Mouse (Mus musculus): Measurements from ENCODE around the gene Phlda2.
"Not testable (repeated sequence)": the region's sequence is repeated elsewhere in the genome, so short reads cannot be mapped to it uniquely, and the experiment has no call there.

Phlda2 gene

DNA sequence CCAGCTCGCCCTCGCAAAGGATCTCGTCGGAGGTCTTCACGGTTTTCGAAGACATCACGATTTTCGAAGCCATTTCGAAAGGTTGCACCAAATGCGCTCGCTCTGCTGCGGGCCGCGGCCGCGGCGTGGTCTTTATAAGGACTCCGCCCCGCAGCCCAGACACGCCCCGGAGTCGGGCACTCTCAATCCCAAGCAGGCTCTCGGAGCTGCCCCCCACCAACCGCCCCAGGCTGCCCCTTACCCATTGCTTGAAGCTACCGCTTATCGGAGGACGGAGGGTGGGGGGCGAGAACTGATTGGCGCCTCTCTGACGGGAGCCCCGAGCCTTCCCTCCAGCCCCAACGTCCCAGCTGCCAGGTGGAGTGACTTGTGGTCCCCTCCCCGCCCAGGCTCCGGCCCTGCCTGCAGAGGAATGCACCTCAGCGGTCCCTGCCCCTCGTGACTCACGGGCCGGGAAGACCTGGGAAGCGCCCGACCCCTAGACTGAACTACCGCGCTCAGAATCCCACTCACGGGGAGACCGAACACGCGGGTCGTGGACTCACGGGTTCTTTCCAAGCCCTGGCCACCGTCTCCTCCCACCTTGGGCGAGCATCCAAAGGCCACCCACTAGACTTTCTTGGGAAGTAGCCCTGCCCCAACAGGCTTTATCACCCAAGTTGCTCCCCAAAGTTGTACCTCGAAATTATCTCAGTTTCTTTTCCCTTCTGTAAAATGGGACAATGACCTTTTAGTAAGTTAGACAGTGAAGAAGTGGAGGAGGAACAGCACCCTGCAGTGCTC lies at the start of gene Phlda2:
Phlda2 (minus strand) TSS at position 733 of the 783 bp plus-strand sequence.
- DNase-seq (ENCODE audit: inconsistent ontology term): peak; percentile 26

GRCm38 (mm10) chr7:143549588-143550220 lies 46.8 kb upstream of the Phlda2 start:
- DNase-seq (ENCODE audit: inconsistent ontology term): no peak

DNA sequence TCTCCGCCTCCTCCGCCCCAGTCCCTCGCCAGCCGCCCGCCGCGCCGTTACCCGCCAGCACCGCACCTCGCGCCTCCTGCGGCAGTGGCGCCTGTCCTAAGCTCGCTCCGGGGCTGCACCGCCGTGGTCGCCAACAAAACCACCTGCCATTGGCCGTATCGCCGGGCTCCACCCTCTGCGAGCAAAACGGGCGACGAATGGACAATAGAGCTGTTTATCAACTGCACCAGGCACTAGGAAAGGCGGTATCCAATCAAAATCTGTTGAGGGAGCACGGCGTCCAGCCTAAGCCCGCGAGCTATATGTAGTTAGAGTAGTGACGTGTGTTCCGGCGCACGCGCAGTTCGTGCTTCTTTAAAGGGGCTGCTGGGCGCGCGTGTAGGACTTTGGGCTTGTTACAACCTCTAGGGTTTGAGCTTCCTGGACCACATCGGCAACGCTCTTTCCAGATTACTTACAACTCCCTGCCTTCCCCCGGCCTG lies 46.1 kb upstream of the Phlda2 start, which contains the start of gene Nap1l4:
Nap1l4 (minus strand) TSS at position 131 of the 482 bp plus-strand sequence.
- peak; percentile 98 for DNase-seq (ENCODE audit: inconsistent ontology term)

DNA sequence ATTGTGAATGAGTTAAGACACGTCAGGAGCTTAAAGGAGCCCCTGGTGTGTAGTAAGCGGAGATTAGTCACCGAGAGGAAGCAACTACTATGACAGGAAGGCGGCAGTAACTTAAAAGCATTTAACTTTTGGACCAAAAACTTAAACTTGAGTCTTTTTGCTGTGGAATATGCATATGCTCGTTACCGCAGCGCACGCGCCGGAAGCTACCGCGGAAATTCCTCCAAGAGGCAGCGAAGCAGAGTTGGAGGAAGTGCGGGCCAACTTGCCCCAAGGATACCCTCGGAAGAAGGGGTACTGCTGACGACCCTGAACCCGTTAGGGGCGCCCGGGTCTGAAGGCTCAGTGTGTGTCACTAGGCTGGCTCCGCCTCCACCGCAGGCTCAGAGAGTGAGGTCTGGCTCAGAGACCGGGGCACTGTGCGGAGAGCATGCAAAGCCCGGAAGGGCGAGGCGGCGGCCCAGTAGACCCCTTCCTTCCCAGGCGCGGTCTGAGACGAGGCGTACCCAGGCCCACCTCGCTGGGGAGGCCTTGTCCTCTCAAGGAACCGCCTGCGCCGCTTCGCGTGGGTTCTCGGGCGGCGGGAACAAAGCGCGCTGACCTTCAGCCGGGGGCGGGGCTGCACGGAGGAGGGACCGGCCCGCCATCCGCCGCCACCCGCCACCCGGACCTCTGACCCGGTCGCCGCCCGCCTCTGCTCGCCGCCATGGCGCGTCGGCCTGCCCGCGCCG lies 45.4 kb upstream of the Phlda2 start:
- no peak for DNase-seq (ENCODE audit: inconsistent ontology term)

- DNase-seq (ENCODE audit: inconsistent ontology term): no peak
Measured at GRCm38 (mm10) chr7:143546554-143546953, 43.6 kb upstream of the Phlda2 start.

GRCm38 (mm10) chr7:143544368-143544767 lies 41.4 kb upstream of the Phlda2 start:
- DNase-seq (ENCODE audit: inconsistent ontology term): no peak

DNA sequence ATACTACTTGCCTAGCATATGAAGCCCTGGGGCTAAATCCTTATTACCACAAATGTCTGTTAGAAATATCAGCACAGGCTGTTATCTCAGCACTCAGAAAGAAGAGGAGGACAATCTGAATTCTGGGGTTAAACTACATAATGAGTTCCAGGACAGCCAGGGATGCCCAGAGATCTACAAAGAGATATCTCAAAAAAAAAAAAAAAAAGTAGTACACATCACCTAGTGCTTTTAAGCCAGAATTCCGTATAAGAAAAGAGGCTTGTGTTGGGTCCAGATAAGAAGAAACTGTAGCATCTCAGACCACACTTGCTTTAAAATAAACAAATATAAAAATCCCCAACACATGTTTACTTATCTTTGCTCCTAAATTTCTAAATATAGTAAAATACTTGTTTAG lies 35.7 kb upstream of the Phlda2 start:
- no peak for DNase-seq (ENCODE audit: inconsistent ontology term)

- not testable (repeated sequence) for DNase-seq (ENCODE audit: inconsistent ontology term)
Measured at GRCm38 (mm10) chr7:143538229-143538628, 35.3 kb upstream of the Phlda2 start.

GRCm38 (mm10) chr7:143536251-143536650 lies 33.3 kb upstream of the Phlda2 start:
- no peak for DNase-seq (ENCODE audit: inconsistent ontology term)

DNA sequence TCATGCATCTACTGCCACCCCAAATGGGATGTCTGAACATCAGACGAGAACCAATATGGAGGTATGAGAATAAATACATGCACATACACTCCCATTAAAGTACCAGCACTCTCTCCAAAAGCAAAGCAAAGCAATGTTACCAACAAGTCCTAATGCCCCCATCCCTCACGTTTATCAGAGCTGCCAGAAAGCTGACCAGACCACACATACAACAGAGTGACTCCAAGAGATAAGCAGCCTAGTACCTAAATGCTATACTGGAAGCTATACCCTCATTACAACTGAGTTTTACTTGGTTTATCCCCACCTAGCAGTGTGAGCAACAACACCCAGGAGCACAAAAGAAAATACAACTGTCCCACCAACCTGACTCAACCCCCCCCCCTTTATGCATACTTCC lies 30.3 kb upstream of the Phlda2 start:
- DNase-seq (ENCODE audit: inconsistent ontology term): no peak

DNA sequence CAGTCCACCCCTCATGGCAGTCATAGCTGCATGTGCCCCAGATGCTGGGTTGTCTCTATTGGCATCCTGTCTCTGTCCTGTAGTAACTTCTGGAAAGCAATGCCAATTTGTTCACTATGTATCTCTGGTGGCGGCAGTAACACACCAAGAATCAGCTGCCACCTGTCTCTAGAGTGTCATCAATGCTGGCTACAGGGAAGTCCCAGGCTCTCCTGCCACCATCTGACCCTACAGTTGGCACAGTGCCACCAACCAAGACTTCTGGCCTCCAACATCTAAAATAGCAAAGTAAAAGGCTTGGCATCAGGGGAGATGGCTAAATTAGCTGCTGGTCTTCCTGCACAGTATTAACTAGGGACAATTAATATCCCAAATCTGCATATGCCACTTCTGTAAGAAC lies 29.5 kb upstream of the Phlda2 start:
- DNase-seq (ENCODE audit: inconsistent ontology term): no peak

DNA sequence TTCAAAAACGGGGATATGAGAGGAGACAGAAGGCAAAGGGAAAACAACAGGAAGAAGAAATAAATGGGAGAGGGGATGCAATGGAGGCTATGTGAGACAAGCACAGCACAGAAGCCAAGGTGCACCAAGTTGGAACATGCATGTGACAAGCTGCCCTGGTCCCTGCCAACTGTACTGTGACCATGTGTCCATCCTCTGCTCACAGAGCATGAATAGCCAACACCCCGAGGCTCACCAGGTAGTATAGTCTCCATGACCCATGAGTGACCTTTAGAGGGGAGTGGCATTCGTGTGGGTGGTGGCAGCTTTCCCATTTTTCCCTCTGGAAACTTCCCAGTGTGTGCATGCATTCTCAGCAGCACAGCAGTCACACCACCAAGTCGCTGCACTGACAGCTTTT lies 16.4 kb upstream of the Phlda2 start:
- no peak for DNase-seq (ENCODE audit: inconsistent ontology term)

DNA sequence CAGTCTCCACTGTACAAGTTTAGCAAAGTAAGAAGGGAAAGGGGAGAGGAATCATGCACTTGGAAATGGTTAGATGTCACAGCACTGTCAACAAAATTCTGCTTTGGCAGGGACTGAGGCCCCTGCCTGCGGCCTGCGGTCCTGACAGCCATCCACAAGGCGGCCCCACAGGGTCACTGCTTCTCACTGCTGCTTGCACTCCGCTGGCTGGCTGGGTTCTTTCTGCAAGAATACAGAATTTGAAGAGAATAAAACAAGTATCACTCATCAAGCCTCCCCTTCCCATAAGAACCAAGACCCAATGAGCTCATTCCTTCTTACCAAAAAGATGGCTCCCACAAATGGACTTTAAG lies 11.4 kb upstream of the Phlda2 start:
- DNase-seq (ENCODE audit: inconsistent ontology term): no peak

DNA sequence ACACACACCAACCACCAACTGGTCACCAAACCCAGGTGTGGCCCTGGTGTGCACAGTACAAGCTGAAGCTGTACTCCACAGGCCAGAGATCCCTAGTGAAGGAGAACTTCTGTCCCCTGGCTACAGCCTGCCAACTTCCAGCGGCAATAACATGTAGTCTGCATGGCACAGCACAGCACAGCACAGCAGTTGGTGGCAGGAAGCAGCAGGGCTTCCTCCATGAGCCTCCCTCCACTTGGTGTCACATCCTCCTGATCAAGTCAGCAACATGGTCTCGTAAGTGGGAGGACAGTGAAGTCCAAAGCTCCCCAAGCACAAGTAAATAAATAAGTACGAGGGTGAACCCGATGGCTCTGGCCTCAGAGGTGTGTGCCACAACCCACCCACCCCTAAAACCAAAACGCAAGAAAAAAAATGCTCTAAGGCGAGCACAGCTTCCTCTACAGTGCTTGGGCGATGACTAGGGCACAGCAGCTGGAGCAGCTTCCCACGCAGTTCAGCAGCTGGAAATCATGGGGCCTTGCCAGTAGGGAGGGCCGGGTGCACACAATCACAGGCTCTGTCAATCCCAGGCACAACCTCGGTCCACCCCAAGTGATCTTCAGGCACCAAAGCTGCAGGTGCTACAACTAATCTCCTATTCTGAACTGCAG lies 10.9 kb upstream of the Phlda2 start:
- DNase-seq (ENCODE audit: inconsistent ontology term): no peak

DNA sequence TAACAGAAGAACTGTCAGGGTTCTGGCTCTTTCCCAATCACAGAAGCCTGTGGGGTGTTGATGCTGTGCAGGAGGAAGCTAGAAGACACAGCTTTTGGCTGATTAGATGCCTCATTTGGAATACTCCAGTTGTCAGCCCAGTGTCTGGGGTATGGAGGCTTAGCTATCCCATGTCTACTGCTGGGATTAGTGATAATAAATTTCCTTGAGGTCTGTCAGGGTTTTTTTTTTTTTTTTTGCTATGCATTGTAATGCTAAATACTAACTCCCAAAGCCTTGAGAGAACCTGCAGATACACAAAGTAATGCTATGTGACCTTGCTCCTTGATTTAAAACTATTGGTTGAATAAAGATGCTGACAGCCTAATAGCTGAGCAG lies 8.4 kb upstream of the Phlda2 start:
- DNase-seq (ENCODE audit: inconsistent ontology term): no peak

DNA sequence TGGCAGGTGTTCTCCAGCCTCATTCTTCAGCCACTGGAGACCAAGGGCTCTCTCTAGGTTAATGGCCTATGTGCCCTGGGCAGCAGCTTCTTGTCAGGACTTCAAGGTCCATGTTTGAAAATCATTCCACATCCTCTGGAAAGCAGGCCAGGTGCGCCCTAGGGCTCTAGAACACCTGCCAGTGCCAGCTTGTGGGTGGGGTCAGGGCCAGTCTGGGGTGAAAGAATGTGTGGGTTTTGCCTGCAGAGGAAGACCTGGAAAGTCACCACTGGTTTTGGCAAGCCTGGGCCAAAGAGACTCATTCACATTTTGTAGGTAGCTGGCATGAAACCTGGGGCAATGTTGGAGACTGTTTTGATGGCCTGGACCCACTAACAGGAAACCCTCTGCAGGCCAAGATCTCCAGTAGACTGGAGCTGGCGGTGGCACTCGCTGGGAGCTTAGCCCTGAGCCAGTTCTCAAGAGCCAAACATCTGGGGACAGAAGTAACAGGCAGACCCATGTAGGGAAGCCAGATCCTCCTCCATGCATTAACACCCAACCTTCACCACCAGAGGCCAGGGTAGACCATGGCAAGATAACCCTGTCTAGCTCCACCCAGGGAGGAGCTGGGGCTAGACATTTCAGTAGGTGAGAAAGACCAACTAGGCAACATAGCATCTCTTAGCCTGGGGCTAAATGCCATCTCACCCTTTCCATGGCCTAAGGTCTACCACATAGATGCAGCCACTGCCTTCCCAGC lies 7.8 kb upstream of the Phlda2 start:
- no peak for DNase-seq (ENCODE audit: inconsistent ontology term)

DNA sequence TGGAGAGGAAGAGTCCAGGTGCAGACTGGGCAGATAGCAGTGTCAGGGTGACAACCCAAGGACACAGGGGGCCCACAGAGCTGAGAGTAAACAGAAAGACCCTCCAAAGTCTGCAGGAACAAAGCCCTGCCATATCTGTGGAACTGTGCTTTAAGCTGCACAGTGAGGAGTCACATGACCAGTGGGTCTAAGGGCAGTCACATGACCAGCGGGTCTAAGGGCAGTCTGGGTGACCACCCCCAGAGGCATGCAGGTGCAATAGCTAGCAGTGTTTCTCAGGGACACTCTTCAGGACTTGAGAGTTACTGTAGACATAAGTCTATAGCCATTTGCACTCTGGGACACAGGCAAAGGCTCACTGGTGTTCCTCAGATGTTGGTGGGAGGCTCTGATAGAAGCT lies 6.6 kb upstream of the Phlda2 start:
- DNase-seq (ENCODE audit: inconsistent ontology term): no peak

DNA sequence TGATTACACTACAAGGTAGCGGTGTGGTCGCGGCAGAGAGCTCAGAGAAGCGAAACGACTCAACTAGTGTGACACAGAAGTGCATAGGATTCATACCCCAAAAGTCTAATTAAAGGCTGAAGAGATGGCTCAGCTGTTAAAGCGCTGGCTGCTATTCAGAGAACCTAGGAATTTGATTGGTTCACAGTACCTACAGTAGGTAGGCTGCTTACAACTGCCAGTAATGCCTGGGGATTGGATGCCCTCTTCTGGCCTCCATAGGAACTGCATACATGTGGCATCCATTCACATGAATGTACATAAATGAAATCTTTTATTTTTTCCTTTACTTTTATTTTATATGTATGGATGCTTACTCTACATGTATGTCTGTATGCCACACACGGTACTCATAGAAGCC lies 3.7 kb upstream of the Phlda2 start:
- DNase-seq (ENCODE audit: inconsistent ontology term): peak; percentile 38

DNA sequence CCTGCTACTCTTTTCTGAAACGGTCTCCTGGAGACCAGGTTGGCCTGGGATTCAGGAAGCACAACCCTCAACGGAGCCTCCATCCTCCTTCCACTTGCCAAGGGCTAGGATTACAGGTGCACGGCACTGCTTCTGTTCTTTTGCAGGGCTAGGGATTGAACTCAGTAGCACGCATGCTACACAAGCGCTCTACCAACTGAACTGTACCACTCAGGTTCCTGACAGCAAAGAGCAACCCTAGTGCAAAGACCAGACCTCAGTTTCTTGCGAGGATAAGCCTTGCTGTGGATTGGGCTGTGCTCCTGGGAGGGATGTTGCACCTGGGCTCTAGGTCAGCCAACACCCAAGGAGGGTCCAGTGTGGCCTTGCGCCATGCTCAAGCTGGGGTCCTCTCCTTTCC lies 3.3 kb upstream of the Phlda2 start:
- no peak for DNase-seq (ENCODE audit: inconsistent ontology term)

GRCm38 (mm10) chr7:143505823-143506222 lies 2.9 kb upstream of the Phlda2 start:
- DNase-seq (ENCODE audit: inconsistent ontology term): peak; percentile 52

DNA sequence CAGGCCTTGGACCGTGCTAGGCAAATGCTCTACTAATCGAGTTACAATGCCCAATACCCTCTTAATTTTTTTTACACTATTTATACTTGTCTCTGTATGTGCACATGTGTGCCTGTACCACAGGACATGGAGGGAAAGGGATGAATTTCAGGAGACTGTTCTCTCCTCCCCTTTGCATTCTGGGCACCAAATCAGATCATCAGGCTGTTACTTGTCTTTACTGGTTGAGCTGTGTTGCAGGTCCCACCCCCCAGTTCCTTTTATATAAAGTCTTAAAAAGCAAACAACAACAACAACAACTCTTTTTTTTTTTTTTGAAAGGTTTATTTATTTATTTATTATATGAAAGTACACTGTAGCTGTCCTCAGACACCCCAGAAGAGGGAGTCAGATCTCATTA lies 2.5 kb upstream of the Phlda2 start:
- DNase-seq (ENCODE audit: inconsistent ontology term): no peak

Measured in Muller cell, postnatal 12 days (primary cell).